Mouse (Mus musculus): ENCODE measurements at regions not wholly inside any gene's neighbourhood (a gene's known extent, or its start where the extent isn't known, plus 50 kb on each side); places are given as distances from the start of the nearest gene placed in this dataset.

- TF ChIP-seq CTCF (IDR thresholded peaks at IDR 0.05; ENCODE audit: extremely low read depth, insufficient read length, insufficient replicate concordance, low read depth, low read length) = no peak
- TF ChIP-seq POLR2A (IDR thresholded peaks at IDR 0.05; ENCODE audit: low read depth, low read length) = no peak
Observed at GRCm38 (mm10) chr7:72974384-72974783, 400.9 kb upstream of the Rgma start.
